In genomic region chr1:83527803-83528202, GRCm38 (mm10) we compare ENCODE assay signal across 27 mouse cellular contexts.
"Had no signal": no experiment of that assay in that cellular context is flagged by ENCODE, and none has a peak within 500 bp of the region (broad histone marks: within the 10 kb centered on the region; RNA-seq: fewer than 3 reads in every experiment).

No protein-coding gene starts in this region.

- ATAC-seq: hindbrain, postnatal 0 days; intestine, embryonic 16.5 days; liver, postnatal 0 days had no signal

- DNase-seq: gastrocnemius, adult 2 months; gastrocnemius, postnatal 14 days; gastrocnemius, postnatal 36 days; heart, adult 11 months; heart, adult 2 months; heart, postnatal 14 days; heart, postnatal 36 days; kidney, adult 11 months; kidney, adult 2 months; kidney, adult 9 months; kidney, postnatal 14 days; kidney, postnatal 36 days; liver; liver, embryonic 13.5 days; liver, postnatal 0 days had no signal

- H3K27ac ChIP-seq: gastrocnemius, adult 2 months; heart, adult 2 months; heart, embryonic 13.5 days; heart, embryonic 15.5 days; hindbrain, embryonic 13.5 days; hindbrain, embryonic 15.5 days; hindbrain, postnatal 0 days; kidney, embryonic 15.5 days; kidney, postnatal 0 days; layer of hippocampus, adult 2 months; limb, embryonic 10.5 days; limb, embryonic 12.5 days; liver, embryonic 13.5 days; liver, embryonic 15.5 days had no signal

- H3K4me3 ChIP-seq: gastrocnemius, adult 2 months; heart, adult 2 months; heart, embryonic 13.5 days; heart, embryonic 15.5 days; hindbrain, embryonic 13.5 days; hindbrain, embryonic 15.5 days; kidney, embryonic 15.5 days; layer of hippocampus, adult 2 months; limb, embryonic 10.5 days; limb, embryonic 12.5 days; liver, embryonic 13.5 days; liver, embryonic 15.5 days had no signal
